Mouse (Mus musculus) spleen, postnatal 36 days (tissue): ENCODE data around the gene Map4k1.
A peak's percentile ranks its signal among the peaks of the same experiment; 100 is the strongest.

Experiments
- DNase-seq, 2 experiments: peaks; one replicate each; pipeline ENCODE4 v3.0.0; 2022; ENCODE audit warnings: low spot score in 2 of 2, mixed read lengths in 1 of 2

The Map4k1 gene

DNA sequence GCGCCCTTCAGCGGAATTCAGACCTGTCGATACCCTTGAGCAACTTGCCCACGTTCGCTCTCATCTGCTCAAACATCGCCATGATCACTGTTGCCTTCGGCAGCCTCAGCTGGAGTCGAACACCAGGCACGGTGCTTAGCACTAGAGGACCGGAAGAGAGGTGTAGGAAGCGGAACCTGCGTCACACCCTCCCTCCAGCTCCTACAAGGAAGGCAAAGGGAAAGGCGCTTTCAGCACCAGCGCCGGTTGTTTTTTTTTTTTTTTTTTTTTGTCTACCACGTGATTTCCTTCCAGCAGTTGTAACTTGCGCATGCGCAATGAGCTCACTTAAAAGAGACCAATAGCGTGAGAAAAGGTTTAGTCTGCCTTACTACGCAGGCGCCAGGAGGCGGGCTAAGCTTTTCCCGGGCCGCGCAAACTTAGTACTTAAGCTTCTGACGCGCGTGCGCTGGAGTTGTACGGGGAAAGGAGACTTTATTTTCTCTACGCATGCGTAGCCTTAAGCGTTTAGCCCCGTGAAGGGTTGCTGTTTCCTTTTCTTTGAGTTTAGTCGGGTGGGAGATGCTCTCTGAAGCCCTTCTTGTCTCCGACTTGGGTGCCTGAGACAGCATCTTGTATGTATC lies at the start of gene Map4k1, which contains the start of gene Eif3k:
TSS of gene Map4k1 (plus strand) at position 400 of the 623 bp plus-strand sequence.
TSS of gene Eif3k (minus strand) at position 214 of the 623 bp plus-strand sequence.
- peak; percentile 97 to 99 for DNase-seq

- no peak for DNase-seq
These were observed 49.3 kb upstream of the Map4k1 start for GRCm38 (mm10) chr7:28932421-28933041.

DNA sequence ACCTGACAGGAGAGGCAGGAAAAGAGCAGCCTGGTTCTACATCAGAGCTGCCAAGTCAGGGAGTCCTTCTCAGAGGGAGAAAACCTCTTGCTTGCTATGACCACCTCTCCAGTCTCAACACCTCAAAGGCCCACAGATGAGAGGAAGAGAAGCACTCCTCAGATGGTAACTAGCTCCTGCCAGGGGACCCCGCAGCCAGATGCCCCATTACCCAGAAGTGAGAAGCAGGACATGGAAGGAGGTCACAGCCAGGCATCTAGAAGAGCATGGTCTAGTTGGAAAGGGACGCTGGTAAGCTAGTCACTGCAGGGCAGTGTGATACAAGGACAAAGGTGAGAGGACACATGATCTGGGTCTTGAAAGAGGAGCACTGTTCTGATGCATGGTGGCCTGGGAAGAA lies 48.0 kb upstream of the Map4k1 start:
- no peak for DNase-seq

- DNase-seq, result no peak
These were observed 45.1 kb upstream of the Map4k1 start for GRCm38 (mm10) chr7:28936787-28937186.

GRCm38 (mm10) chr7:28938654-28939053 lies 43.2 kb upstream of the Map4k1 start:
- DNase-seq, result no peak

DNA sequence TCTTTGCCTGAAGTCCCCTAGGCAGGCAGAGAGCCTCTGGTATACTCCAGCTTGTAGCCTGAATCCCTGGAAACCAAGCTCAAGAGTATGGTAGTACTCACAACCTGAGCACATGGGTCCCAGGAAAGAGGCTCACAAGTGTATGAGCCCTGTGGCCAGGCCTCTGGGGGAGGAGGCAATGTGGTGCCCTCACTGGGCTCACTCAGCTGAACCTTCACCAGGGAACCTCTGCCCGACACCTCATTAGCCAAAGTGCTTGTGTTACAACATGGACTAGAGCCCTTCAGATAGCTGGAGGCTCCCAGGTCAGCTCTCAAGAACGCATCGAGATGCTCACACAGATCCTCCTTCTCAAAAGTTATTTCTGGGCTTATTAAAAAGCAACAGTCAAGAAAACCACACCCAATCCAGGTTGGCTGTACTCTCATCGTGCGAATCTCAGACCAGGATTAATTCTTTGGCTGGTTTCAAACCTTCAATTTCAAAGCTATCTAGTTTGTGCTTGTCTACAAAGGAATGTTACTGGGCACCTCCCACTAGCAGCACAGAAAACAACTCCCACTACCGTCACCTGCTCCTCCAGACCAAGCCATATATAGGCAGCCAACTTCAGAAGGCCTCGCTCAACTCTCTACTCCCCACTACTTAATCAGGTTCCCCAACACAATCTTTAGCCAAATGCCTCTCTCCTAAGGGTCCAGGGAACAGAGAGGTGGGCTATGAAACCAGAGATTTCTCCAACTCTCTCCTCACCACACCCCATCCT lies 42.2 kb upstream of the Map4k1 start:
- no peak for DNase-seq

- DNase-seq, result no peak
These were observed 40.7 kb upstream of the Map4k1 start for GRCm38 (mm10) chr7:28941129-28941528.

GRCm38 (mm10) chr7:28941542-28941941 lies 40.3 kb upstream of the Map4k1 start:
- no peak for DNase-seq

DNA sequence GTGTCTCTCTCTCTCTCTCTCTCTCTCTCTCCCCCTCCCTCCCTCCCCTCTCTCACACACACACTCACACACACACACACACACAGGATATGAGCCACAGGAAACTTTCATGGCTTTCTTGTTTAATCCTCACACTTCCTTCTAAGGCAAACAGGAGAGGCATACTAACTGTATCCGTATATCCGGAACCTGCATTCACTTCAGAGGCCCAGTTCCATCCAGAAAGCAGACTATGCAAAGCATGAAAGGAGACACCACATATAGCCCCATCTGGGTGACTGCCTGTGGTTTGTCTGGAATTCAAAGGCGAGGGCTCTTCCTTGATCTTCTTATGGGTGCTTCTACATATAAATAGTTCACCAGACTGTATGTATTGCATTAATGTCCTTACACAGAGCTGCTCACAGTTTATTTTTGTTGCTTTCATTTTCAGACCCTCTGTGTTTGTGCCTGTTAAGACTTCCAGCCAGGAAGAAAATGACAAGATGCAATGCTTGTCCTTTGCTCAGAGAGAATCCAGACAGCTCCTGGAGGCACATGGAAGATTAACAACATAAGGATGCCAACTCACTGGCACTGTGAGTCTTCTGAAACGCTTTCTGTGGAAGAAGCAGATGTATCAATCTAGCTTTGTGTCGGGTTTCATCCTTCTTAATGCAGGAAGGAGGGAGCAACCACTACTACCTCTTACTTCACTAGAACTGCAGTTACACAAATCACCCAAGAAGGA lies 38.2 kb upstream of the Map4k1 start:
- DNase-seq, result no peak

- DNase-seq, result no peak
These were observed 37.0 kb upstream of the Map4k1 start for GRCm38 (mm10) chr7:28944756-28945415.

- no peak for DNase-seq
These were observed 36.2 kb upstream of the Map4k1 start for GRCm38 (mm10) chr7:28945416-28946270.

GRCm38 (mm10) chr7:28946271-28946610 lies 35.6 kb upstream of the Map4k1 start:
- DNase-seq, result no peak

DNA sequence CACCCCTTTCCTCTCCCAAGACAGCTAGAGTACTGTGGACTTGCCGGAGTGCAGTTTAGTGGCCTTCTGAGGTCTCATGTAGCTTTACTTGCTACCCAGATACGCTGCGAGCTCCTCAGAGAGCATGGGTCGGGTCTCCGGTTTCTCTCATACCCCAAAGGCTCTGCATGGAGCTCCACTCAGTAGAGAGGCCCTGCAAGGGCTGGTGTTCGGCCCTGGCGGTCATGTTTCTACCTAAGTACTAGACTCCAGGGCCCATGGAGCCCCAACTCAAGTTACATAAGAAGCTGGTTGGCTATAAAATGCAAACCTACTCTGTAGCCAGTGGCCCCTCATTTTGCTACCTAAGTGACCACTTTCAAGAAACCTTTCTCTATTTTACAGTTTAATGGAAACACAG lies 33.1 kb upstream of the Map4k1 start:
- DNase-seq, result no peak

DNA sequence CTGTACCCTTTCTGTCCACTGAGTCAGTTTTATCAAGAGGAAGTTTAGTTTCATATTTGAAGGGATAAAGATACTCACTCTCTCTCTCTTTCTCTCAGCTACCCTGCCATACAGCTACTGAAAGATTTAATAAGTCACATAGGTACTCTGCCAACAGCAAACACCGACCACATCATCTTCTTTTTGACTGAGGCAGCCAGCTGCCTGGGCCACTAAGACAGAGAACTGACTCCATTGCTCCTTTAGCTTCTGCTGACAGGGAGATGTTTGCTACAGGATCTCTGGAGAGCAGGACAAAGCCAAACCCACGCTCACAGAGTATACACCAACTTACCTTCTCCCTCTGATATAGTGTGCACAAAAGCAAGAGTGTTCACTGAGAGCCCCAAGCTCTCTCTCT lies 32.6 kb upstream of the Map4k1 start:
- DNase-seq, result no peak

- DNase-seq, result no peak
These were observed 31.4 kb upstream of the Map4k1 start for GRCm38 (mm10) chr7:28950346-28951037.

DNA sequence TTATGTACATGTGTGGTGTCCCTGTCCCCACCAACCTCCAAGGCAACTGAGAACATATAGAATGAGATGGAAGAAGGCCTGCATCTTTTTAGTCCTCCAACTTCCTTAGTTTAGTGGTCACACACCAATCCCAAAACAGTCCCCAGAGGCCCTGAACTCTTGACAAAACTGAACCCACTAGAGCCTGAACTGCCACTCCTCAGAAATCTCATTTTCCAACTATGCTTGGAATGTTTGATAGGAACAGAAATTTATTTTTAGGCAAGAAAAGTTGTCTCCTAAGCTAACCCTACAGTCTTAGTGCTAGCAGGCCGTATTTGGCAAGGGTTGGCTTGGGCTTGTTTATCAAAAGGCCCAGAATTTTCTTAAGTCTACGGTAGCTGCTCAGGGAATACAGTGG lies 30.1 kb upstream of the Map4k1 start:
- DNase-seq, result no peak

- no peak for DNase-seq
These were observed 29.1 kb upstream of the Map4k1 start for GRCm38 (mm10) chr7:28952786-28953185.

DNA sequence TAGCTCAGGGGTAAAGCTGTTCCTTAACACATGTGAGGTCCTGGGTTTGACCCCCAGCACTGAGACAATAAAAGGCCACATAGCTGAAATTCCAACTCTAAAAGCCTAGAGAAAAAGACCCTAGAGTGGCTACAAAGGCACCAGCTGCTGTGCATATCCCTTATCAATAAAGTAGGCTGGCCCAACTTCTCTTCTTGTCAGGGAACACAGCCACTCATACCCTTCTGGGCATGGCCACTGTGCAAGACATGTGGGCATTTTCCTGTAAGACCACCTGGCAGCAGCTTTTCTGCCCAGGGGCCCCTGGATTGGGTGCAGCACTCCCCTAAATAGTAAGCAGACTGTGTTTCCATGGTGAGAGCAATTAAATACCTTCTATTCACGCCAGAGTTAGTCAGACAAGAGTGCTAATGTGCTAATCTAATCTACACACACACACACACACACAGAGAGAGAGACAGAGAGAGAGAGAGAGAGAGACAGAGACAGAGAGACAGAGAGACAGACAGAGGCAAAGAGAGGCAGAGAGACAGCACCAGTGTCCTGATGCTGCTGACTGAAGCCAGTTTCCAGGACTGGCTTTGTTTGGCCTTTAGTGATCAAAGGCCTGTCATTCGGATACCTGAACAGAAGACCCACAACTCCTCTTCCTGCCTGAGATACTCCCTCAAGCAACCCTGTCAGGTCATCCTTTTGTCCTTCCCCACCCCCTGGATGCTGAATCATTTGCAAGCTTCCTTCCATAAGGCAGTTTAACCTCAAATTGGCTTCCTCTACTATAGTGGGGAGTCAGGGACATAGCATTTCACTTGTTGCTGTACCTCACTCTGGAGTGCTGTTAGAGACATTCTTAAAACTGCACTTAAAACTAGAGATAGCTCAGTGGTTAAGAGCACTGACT lies 28.1 kb upstream of the Map4k1 start:
- DNase-seq, result no peak

DNA sequence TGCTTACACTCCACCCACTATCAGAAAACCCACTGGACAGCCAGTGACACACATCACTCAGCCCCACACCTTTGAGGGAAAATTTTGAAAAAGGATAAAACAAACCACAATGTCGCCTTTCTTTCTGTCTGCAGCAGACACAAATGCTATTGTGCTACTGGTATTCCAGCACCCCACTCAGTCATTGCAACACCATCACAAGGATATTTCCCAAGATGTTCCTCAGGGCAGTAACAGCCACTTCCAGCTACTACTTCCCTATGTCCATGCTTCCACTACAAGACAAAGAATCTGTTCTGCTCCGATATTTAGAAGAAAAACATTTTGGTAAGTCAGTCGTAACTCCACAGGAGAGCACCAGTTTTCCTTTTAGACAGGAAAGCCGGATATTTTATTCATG lies 27.1 kb upstream of the Map4k1 start:
- DNase-seq, result no peak
